In the genomic region with DNA sequence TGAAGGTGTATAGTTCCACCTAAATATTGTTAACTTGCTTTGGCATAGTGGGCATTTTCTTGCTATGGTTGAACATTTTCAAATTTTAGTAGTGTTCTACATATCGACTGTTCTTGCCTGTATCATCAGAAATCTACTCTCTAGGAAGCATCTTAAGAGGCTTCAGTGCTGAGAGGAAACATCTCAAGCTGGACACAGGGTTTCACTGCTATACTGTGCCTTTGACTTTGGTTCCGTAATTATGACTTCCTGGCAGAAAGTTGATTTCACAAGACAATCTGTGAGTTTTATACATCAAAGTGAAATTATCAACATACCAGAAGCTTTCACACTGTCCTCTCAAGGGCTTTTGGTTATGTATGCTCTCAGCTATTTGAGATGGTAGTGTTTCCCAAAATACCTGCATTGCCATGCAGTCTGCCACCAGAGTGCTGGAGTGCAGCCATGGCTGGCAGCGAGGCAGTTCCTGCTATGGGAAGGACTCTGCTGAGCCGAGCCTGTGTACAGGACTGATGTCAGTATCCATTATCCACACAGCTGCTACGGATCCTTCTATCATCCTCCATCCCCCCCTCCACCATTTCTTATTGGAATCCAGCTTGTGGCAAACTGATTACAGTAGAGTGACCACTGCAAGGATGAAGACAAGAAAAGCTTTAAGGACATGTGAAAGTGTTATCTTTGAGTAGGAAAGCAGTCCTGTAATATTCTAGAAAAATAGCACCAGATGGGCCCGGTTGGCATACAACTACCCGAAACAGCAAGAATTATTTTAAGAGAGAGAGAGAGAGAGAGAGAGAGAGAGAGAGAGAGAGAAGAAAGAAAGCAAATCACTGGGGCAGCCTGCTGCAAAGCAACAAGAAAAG, we compare ENCODE assay signal across 9 mouse cellular contexts.
DNase-seq lines count a peak whose midpoint lies in the region; ATAC-seq and TF ChIP-seq lines count a peak whose summit lies in the region.
"Had no signal": no experiment of that assay in that cellular context is flagged by ENCODE, and none has a peak within 500 bp of the region (broad histone marks: within the 10 kb centered on the region; RNA-seq: fewer than 3 reads in every experiment).

No protein-coding gene starts in this region.

- H3K9ac ChIP-seq in liver, postnatal 0 days (replicated peaks): no peak overlapping the region
- H3K9ac ChIP-seq: lung, embryonic 14.5 days had no signal

- no peaks in the 10 kb centered on the region for H3K36me3 ChIP-seq in liver, postnatal 0 days (replicated peaks; ENCODE audit: insufficient read depth, low read length)

- H3K27me3 ChIP-seq in liver, postnatal 0 days (ENCODE audit: insufficient read depth, low read length): no peaks in the 10 kb centered on the region
- H3K27me3 ChIP-seq: Patski had no signal

- no peak for TF ChIP-seq POLR2A in cortical plate, adult 2 months (IDR thresholded peaks at IDR 0.05; ENCODE audit: extremely low read depth, insufficient read depth, low read length)

- no peak for TF ChIP-seq EP300 in liver, postnatal 0 days (IDR thresholded peaks at IDR 0.05; ENCODE audit: low read depth)

- H3K4me2 ChIP-seq in liver, postnatal 0 days (ENCODE audit: low read depth, low read length): no peak overlapping the region
- H3K4me2 ChIP-seq: lung, embryonic 14.5 days had no signal

- no peak for TF ChIP-seq CTCF in cortical plate, adult 2 months (IDR thresholded peaks at IDR 0.05; ENCODE audit: extremely low read depth, insufficient read depth, low read length)
- no peak for TF ChIP-seq CTCF in liver, postnatal 0 days (IDR thresholded peaks at IDR 0.05; ENCODE audit: low read depth)

- H3K9me3 ChIP-seq in liver, postnatal 0 days (ENCODE audit: low read length): no peaks in the 10 kb centered on the region

- ATAC-seq in liver, postnatal 0 days: no peak
- ATAC-seq: Patski had no signal

- no peak overlapping the region for H3K4me3 ChIP-seq in cortical plate, adult 2 months (ENCODE audit: insufficient read depth, low read length)
- H3K4me3 ChIP-seq in liver, postnatal 0 days (ENCODE audit: low read depth, low read length): no peak overlapping the region

- H3K4me1 ChIP-seq in cortical plate, adult 2 months (ENCODE audit: control insufficient read depth, insufficient read depth, low read length): no peaks in the 10 kb centered on the region
- no peaks in the 10 kb centered on the region for H3K4me1 ChIP-seq in liver, postnatal 0 days (ENCODE audit: insufficient read depth)

- 71% methylated on average over 7 of the region's 7 CpGs for WGBS in liver, postnatal 0 days (ENCODE audit: insufficient replicate concordance)

- intact Hi-C loops in heart, postnatal 14 days (cut with DNase I): no loop called here
- intact Hi-C loops in left cerebral cortex, postnatal 25 days (cut with DNase I): loop anchor here (10.0 kb wide), 3 partner anchors 121 to 289 kb away; no protein-coding TSS in a partner anchor

- peak; percentile 93 to 97 for DNase-seq in cerebellum, adult 18-20 months
- peak; percentile 49 to 75 for DNase-seq in heart, postnatal 14 days
- DNase-seq in left cerebral cortex, postnatal 25 days (ENCODE audit: low spot score in 2 of 2): peak; percentile 51 to 91
- no peak for DNase-seq in liver, postnatal 0 days
- no peak for DNase-seq in c-Kit-positive CD71-positive TER-119-positive erythroid progenitor cells, embryonic 14.5 days (ENCODE audit: low spot score)
- no peak for DNase-seq in thymus, postnatal 14 days
- DNase-seq: lung, embryonic 14.5 days had no signal

- H3K27ac ChIP-seq in cortical plate, adult 2 months (ENCODE audit: insufficient read depth, low read length): 0 out of 2 replicates have a peak overlapping the region, but pooled peaks have one; percentile 3
- no peak overlapping the region for H3K27ac ChIP-seq in liver, postnatal 0 days (ENCODE audit: low read depth)

Comparison
In these comparisons a context has a peak if more than half of its experiments do, and no peak if none do; other contexts are left out.
1. DNase-seq: peak in cerebellum, adult 18-20 months (2 of 2), heart, postnatal 14 days (2 of 2) and left cerebral cortex, postnatal 25 days (2 of 2); none in liver, postnatal 0 days (single experiment), c-Kit-positive CD71-positive TER-119-positive erythroid progenitor cells, embryonic 14.5 days (single experiment) and thymus, postnatal 14 days (single experiment).